Mouse (Mus musculus): ENCODE measurements at regions not wholly inside any gene's neighbourhood (a gene's known extent, or its start where the extent isn't known, plus 50 kb on each side); places are given as distances from the start of the nearest gene placed in this dataset.

DNA sequence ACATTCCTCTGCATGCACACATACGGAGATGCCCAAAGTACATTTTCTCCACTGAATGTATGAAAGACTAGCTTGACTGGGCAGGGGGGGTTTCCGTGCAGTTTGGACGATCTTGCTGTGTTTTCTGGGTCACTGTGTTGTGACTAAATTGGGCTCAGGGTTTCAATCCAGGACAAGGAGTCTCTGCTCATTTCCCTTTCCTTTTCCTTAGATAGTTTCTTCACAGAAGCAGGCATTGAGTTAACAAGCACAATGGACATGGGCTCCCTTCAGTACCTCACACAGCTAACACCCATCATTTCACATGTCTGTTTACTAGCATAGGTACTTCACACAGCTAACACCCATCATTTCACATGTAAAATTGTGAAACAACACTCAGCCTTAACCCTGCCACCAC, 73.2 kb upstream of the Ankrd28 start:
- ATAC-seq (ENCODE audit: low FRiP score): no peak
- Histone ChIP-seq H3K9ac (replicated peaks; ENCODE audit: low read length, poor library complexity, severe bottlenecking) (no peak overlapping the region), H3K4me1 (ENCODE audit: insufficient read depth, low read length) (no peaks in the 10 kb centered on the region), H3K9me3 (ENCODE audit: low read length) (no peaks in the 10 kb centered on the region), H3K4me2 (ENCODE audit: low read depth, low read length, poor library complexity, severe bottlenecking) (no peak overlapping the region), H3K27ac (ENCODE audit: low read depth, low read length) (no peak overlapping the region), H3K4me3 (ENCODE audit: low read depth, low read length) (no peak overlapping the region), H3K36me3 (ENCODE audit: insufficient read depth, low read length) (no peaks in the 10 kb centered on the region), H3K27me3 (ENCODE audit: insufficient read depth, low read length) (no peaks in the 10 kb centered on the region)
- 82% methylated on average over 3 of the region's 3 CpGs for WGBS
- no peak for DNase-seq (ENCODE audit: low spot score)
- no peak for TF ChIP-seq CTCF (IDR thresholded peaks at IDR 0.05)

DNA sequence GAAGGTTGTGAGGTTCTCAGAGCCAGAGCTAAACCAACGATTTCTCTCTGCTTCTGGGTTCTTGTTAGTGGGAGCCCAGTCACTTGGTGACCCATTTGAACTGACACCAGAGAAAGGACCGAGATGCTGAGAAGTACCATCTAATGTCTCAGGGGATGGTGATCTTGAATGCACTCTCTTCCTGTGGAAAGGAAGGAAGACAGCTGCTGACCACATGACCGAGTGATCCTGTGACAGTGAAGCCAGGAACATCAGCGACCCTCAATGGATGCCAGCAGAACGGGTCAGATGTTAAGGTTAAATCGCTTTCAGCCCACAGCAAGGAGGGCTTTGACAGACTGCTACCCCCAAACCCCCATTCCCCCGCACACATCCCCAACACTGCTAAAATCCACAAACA, 78.1 kb upstream of the Ankrd28 start:
- Histone ChIP-seq H3K4me2 (ENCODE audit: low read depth, low read length, poor library complexity, severe bottlenecking) (no peak overlapping the region), H3K27ac (ENCODE audit: low read depth, low read length) (no peak overlapping the region), H3K27me3 (ENCODE audit: insufficient read depth, low read length) (no peaks in the 10 kb centered on the region), H3K36me3 (ENCODE audit: insufficient read depth, low read length) (no peaks in the 10 kb centered on the region), H3K9ac (replicated peaks; ENCODE audit: low read length, poor library complexity, severe bottlenecking) (no peak overlapping the region), H3K4me1 (ENCODE audit: insufficient read depth, low read length) (no peaks in the 10 kb centered on the region), H3K4me3 (ENCODE audit: low read depth, low read length) (no peak overlapping the region), H3K9me3 (ENCODE audit: low read length) (no peaks in the 10 kb centered on the region)
- ATAC-seq (ENCODE audit: low FRiP score) (no peak), DNase-seq (ENCODE audit: low spot score) (no peak)
- TF ChIP-seq CTCF (IDR thresholded peaks at IDR 0.05): no peak
- WGBS: 81% methylated on average over 7 of the region's 7 CpGs

DNA sequence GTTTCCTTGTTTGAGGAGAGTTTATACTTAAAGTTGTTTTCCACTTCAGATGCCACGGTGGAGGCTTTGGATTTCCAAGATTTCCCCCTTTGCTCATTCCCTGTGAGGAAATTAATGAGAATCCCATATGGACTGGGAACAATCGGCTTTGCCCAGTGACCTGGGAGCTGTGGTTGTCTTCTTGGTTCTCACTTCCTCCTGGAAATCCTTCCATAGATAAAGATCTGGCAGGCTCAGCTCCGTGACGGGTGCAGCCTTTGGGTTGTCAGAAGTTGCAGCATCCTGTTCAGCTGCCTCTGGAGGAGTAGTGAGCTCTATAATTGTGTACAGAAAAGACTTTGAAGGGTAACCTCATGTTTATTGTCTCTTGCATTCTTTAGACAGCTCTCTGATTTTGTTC, 78.8 kb upstream of the Ankrd28 start:
- no peak for ATAC-seq (ENCODE audit: low FRiP score)
- H3K36me3 ChIP-seq (ENCODE audit: insufficient read depth, low read length): no peaks in the 10 kb centered on the region
- H3K4me2 ChIP-seq (ENCODE audit: low read depth, low read length, poor library complexity, severe bottlenecking): no peak overlapping the region
- no peak for TF ChIP-seq CTCF (IDR thresholded peaks at IDR 0.05)
- 65% methylated on average over 4 of the region's 4 CpGs for WGBS
- no peak overlapping the region for H3K27ac ChIP-seq (ENCODE audit: low read depth, low read length)
- no peak overlapping the region for H3K9ac ChIP-seq (replicated peaks; ENCODE audit: low read length, poor library complexity, severe bottlenecking)
- H3K27me3 ChIP-seq (ENCODE audit: insufficient read depth, low read length): no peaks in the 10 kb centered on the region
- H3K4me3 ChIP-seq (ENCODE audit: low read depth, low read length): no peak overlapping the region
- H3K4me1 ChIP-seq (ENCODE audit: insufficient read depth, low read length): no peaks in the 10 kb centered on the region
- DNase-seq (ENCODE audit: low spot score): no peak
- H3K9me3 ChIP-seq (ENCODE audit: low read length): no peaks in the 10 kb centered on the region

DNA sequence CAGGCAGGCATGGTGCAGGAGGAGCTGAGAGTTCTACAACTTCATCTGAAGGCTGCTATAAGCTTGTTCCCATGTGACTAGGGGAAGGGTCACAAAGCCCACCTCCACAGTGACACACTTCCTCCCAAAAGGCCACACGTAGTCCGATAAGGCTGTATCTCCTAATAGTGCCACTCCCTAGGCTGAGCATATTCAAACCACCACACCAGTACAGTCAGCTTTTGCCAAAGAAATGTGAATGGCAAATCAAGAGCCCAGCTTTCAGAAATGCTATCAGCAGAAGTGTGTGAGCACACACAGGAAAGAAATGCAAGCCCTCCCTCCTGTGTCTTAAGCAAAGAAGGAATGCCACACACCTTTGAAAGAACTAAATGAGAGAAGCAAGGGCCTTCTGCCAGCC, 80.4 kb upstream of the Ankrd28 start:
- no peaks in the 10 kb centered on the region for H3K27me3 ChIP-seq (ENCODE audit: insufficient read depth, low read length)
- DNase-seq (ENCODE audit: low spot score) (no peak), ATAC-seq (ENCODE audit: low FRiP score) (no peak)
- no peak overlapping the region for H3K4me2 ChIP-seq (ENCODE audit: low read depth, low read length, poor library complexity, severe bottlenecking)
- TF ChIP-seq CTCF (IDR thresholded peaks at IDR 0.05): no peak
- H3K9me3 ChIP-seq (ENCODE audit: low read length): no peaks in the 10 kb centered on the region
- no peak overlapping the region for H3K9ac ChIP-seq (replicated peaks; ENCODE audit: low read length, poor library complexity, severe bottlenecking)
- 96% methylated on average over 2 of the region's 2 CpGs for WGBS
- no peak overlapping the region for H3K4me3 ChIP-seq (ENCODE audit: low read depth, low read length)
- H3K27ac ChIP-seq (ENCODE audit: low read depth, low read length): no peak overlapping the region
- no peaks in the 10 kb centered on the region for H3K36me3 ChIP-seq (ENCODE audit: insufficient read depth, low read length)
- no peaks in the 10 kb centered on the region for H3K4me1 ChIP-seq (ENCODE audit: insufficient read depth, low read length)

DNA sequence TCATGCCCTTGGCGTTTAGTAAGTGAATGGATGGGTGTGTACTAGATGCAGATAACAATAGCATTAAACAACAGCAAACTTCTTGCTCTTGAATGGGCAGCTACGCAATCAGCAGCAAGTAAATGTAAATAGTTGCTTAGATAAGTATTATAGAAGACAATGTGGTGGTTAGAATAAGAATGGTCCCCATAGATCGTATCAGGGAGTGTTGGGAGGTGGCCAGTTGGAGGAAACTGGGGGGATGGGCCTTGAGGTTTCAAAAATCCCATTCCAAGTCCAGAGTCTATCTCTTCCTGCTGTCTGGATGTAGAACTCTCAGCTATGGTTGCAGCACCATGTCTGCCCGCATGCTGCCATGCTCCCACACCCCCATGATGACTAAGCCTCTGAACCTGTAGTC, 88.0 kb upstream of the Ankrd28 start:
- Histone ChIP-seq H3K9me3 (ENCODE audit: low read length) (0 out of 2 replicates have a peak, but pooled peaks cover 9% of the 10 kb centered on the region), H3K36me3 (ENCODE audit: insufficient read depth, low read length) (no peaks in the 10 kb centered on the region), H3K9ac (replicated peaks; ENCODE audit: low read length, poor library complexity, severe bottlenecking) (no peak overlapping the region), H3K27me3 (ENCODE audit: insufficient read depth, low read length) (no peaks in the 10 kb centered on the region), H3K4me1 (ENCODE audit: insufficient read depth, low read length) (no peaks in the 10 kb centered on the region), H3K4me2 (ENCODE audit: low read depth, low read length, poor library complexity, severe bottlenecking) (no peak overlapping the region), H3K27ac (ENCODE audit: low read depth, low read length) (no peak overlapping the region), H3K4me3 (ENCODE audit: low read depth, low read length) (no peak overlapping the region)
- 91% methylated on average over 4 of the region's 4 CpGs for WGBS
- TF ChIP-seq CTCF (IDR thresholded peaks at IDR 0.05): no peak
- DNase-seq (ENCODE audit: low spot score) (no peak), ATAC-seq (ENCODE audit: low FRiP score) (no peak)

DNA sequence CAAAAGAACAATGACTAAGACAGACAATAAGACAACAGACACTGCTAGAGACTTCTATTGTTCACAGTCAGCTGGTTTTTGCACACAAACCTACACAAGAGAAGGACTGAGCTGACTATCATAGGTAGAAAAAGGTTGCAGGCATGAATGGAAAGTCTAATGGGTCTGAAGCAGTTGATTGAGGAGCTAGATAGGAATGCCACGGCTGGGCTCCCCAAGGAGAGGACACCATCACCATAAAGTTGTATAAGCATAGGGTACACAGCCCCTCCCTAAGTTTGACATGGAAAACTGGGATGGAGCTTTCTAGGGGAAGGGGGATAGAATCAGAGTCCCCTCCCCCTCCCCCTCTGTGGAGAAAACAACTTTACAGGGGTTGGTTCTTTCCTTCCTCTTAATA, 88.5 kb upstream of the Ankrd28 start:
- WGBS: 93% methylated on average over 1 of the region's 1 CpGs
- H3K4me3 ChIP-seq (ENCODE audit: low read depth, low read length): no peak overlapping the region
- no peak overlapping the region for H3K27ac ChIP-seq (ENCODE audit: low read depth, low read length)
- ATAC-seq (ENCODE audit: low FRiP score): no peak
- 0 out of 2 replicates have a peak, but pooled peaks cover 9% of the 10 kb centered on the region for H3K9me3 ChIP-seq (ENCODE audit: low read length)
- no peak for TF ChIP-seq CTCF (IDR thresholded peaks at IDR 0.05)
- H3K9ac ChIP-seq (replicated peaks; ENCODE audit: low read length, poor library complexity, severe bottlenecking): no peak overlapping the region
- H3K4me1 ChIP-seq (ENCODE audit: insufficient read depth, low read length): no peaks in the 10 kb centered on the region
- no peak overlapping the region for H3K4me2 ChIP-seq (ENCODE audit: low read depth, low read length, poor library complexity, severe bottlenecking)
- H3K27me3 ChIP-seq (ENCODE audit: insufficient read depth, low read length): no peaks in the 10 kb centered on the region
- no peak for DNase-seq (ENCODE audit: low spot score)
- no peaks in the 10 kb centered on the region for H3K36me3 ChIP-seq (ENCODE audit: insufficient read depth, low read length)

All from midbrain, postnatal 0 days (tissue).